ENCODE assay signal across 29 mouse cellular contexts in the genomic region with DNA sequence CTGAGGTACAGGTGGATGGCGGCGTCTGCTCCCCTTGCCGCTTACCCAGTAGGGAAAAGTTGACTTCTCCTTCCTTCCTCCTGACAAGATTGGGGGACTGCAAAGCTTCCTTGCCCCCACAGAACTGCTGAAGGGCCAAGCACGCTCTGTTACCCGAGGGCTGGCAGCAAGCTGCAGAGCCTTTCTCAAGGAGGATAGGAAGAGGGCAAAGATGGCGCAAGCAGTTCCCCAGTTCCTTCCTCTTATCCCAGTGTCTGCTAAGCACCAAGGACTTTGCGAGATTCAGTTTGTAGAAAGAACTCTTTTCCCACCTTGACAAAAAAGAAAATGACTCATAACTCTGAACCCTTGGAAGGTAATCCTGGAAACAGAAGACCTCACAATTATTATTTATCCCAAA. TPM values are rescaled to one million over a fixed set of nuclear protein-coding genes. Genes with fewer than 3 reads are reported as not detected.
DNase-seq lines count a peak whose midpoint lies in the region; ATAC-seq and TF ChIP-seq lines count a peak whose summit lies in the region.
"Had no signal": no experiment of that assay in that cellular context is flagged by ENCODE, and none has a peak within 500 bp of the region (broad histone marks: within the 10 kb centered on the region; RNA-seq: fewer than 3 reads in every experiment).

No protein-coding gene starts in this region.

- H3K9ac ChIP-seq in liver, embryonic 14.5 days (replicated peaks): no peak overlapping the region
- H3K9ac ChIP-seq in liver, postnatal 0 days (replicated peaks): no peak overlapping the region
- H3K9ac ChIP-seq in forebrain, embryonic 15.5 days (replicated peaks): no peak overlapping the region
- H3K9ac ChIP-seq: embryonic facial prominence, embryonic 13.5 days; forebrain, embryonic 12.5 days; heart, embryonic 12.5 days; heart, embryonic 15.5 days; hindbrain, embryonic 13.5 days; intestine, embryonic 15.5 days had no signal

- TF ChIP-seq CTCF in cerebellum, adult 2 months (IDR thresholded peaks at IDR 0.05; ENCODE audit: borderline replicate concordance, insufficient read depth, low read depth, low read length): no peak
- no peak for TF ChIP-seq CTCF in bone marrow, adult 2 months (IDR thresholded peaks at IDR 0.05; ENCODE audit: control insufficient read depth, insufficient read depth, low read length)
- TF ChIP-seq CTCF in liver, embryonic 14.5 days (IDR thresholded peaks at IDR 0.05; ENCODE audit: low read depth): no peak
- no peak for TF ChIP-seq CTCF in liver, postnatal 0 days (IDR thresholded peaks at IDR 0.05; ENCODE audit: low read depth)

- no peak for ATAC-seq in liver, embryonic 14.5 days (ENCODE audit: insufficient read depth)
- no peak for ATAC-seq in liver, postnatal 0 days
- ATAC-seq in forebrain, embryonic 15.5 days (replicated peaks): no peak
- ATAC-seq: forebrain, embryonic 16.5 days; hindbrain, embryonic 16.5 days; intestine, embryonic 15.5 days; Patski had no signal

- no peak for TF ChIP-seq EP300 in liver, embryonic 14.5 days (IDR thresholded peaks at IDR 0.05; ENCODE audit: low read depth)
- TF ChIP-seq EP300 in liver, postnatal 0 days (IDR thresholded peaks at IDR 0.05; ENCODE audit: low read depth): no peak

- H3K27me3 ChIP-seq in cerebellum, adult 2 months (ENCODE audit: control insufficient read depth, insufficient read depth, low read length): no peaks in the 10 kb centered on the region
- no peaks in the 10 kb centered on the region for H3K27me3 ChIP-seq in liver, embryonic 14.5 days (ENCODE audit: control insufficient read depth, insufficient read depth, low read length)
- no peaks in the 10 kb centered on the region for H3K27me3 ChIP-seq in liver, postnatal 0 days (ENCODE audit: insufficient read depth, low read length)
- no peaks in the 10 kb centered on the region for H3K27me3 ChIP-seq in forebrain, embryonic 15.5 days
- H3K27me3 ChIP-seq: embryonic facial prominence, embryonic 13.5 days; forebrain, embryonic 12.5 days; heart, embryonic 12.5 days; heart, embryonic 15.5 days; hindbrain, embryonic 13.5 days; intestine, embryonic 15.5 days; Patski had no signal

- peak overlapping the region; percentile 60; the same call in 1 of the 2 replicates for H3K27ac ChIP-seq in cerebellum, adult 2 months (ENCODE audit: insufficient read depth, low read length)
- H3K27ac ChIP-seq in bone marrow, adult 2 months (ENCODE audit: control insufficient read depth, insufficient read depth, low read depth, low read length, poor library complexity): 0 out of 2 replicates have a peak overlapping the region, but pooled peaks have one; percentile 10
- peak overlapping the region; percentile 18; the same call in 1 of the 2 replicates for H3K27ac ChIP-seq in liver, embryonic 14.5 days
- H3K27ac ChIP-seq in liver, postnatal 0 days (ENCODE audit: low read depth): 0 out of 2 replicates have a peak overlapping the region, but pooled peaks have one; percentile 1
- H3K27ac ChIP-seq in forebrain, embryonic 15.5 days (replicated peaks): no peak overlapping the region
- H3K27ac ChIP-seq: embryonic facial prominence, embryonic 10.5 days; embryonic facial prominence, embryonic 13.5 days; forebrain, embryonic 12.5 days; heart, embryonic 15.5 days; hindbrain, embryonic 10.5 days; hindbrain, embryonic 13.5 days; intestine, embryonic 15.5 days had no signal

- H3K9me3 ChIP-seq in liver, embryonic 14.5 days (ENCODE audit: control insufficient read depth, low read length): no peaks in the 10 kb centered on the region
- H3K9me3 ChIP-seq in liver, postnatal 0 days (ENCODE audit: low read length): no peaks in the 10 kb centered on the region
- H3K9me3 ChIP-seq in forebrain, embryonic 15.5 days: no peaks in the 10 kb centered on the region
- H3K9me3 ChIP-seq: embryonic facial prominence, embryonic 10.5 days; embryonic facial prominence, embryonic 13.5 days; forebrain, embryonic 12.5 days; heart, embryonic 12.5 days; heart, embryonic 15.5 days; hindbrain, embryonic 10.5 days; hindbrain, embryonic 13.5 days; intestine, embryonic 15.5 days had no signal

- WGBS in cerebellum, adult 2 months: 82% methylated on average over 7 of the region's 7 CpGs
- 45% methylated on average over 7 of the region's 7 CpGs for WGBS in bone marrow, adult 2 months
- WGBS in liver, embryonic 14.5 days (ENCODE audit: insufficient replicate concordance): 82% methylated on average over 7 of the region's 7 CpGs
- WGBS in liver, postnatal 0 days (ENCODE audit: insufficient replicate concordance): 87% methylated on average over 7 of the region's 7 CpGs
- WGBS in forebrain, embryonic 15.5 days: 93% methylated on average over 7 of the region's 7 CpGs

- no peak overlapping the region for H3K4me3 ChIP-seq in cerebellum, adult 2 months (replicated peaks; ENCODE audit: insufficient read depth, low read depth, low read length)
- H3K4me3 ChIP-seq in bone marrow, adult 2 months (replicated peaks; ENCODE audit: control insufficient read depth, low read depth, low read length): no peak overlapping the region
- H3K4me3 ChIP-seq in liver, embryonic 14.5 days (ENCODE audit: insufficient read depth in 1 of 2, low read depth in 2 of 2, low read length in 2 of 2): no peak overlapping the region
- no peak overlapping the region for H3K4me3 ChIP-seq in liver, postnatal 0 days (ENCODE audit: low read depth, low read length)
- H3K4me3 ChIP-seq in forebrain, embryonic 15.5 days: no peak overlapping the region
- H3K4me3 ChIP-seq: embryonic facial prominence, embryonic 10.5 days; embryonic facial prominence, embryonic 13.5 days; erythroblast, embryonic 14.5 days; forebrain, embryonic 12.5 days; heart, embryonic 12.5 days; heart, embryonic 15.5 days; hindbrain, embryonic 10.5 days; hindbrain, embryonic 13.5 days; intestine, embryonic 15.5 days had no signal

- H3K36me3 ChIP-seq in liver, embryonic 14.5 days (replicated peaks; ENCODE audit: control insufficient read depth, insufficient read depth, low read depth): peaks cover 84% of the 10 kb centered on the region
- peaks cover 74% of the 10 kb centered on the region for H3K36me3 ChIP-seq in liver, postnatal 0 days (replicated peaks; ENCODE audit: insufficient read depth, low read length)
- no peaks in the 10 kb centered on the region for H3K36me3 ChIP-seq in forebrain, embryonic 15.5 days
- H3K36me3 ChIP-seq: embryonic facial prominence, embryonic 10.5 days; forebrain, embryonic 12.5 days; heart, embryonic 15.5 days; hindbrain, embryonic 13.5 days; intestine, embryonic 15.5 days had no signal

- no peak overlapping the region for H3K4me2 ChIP-seq in liver, embryonic 14.5 days (ENCODE audit: low read depth)
- H3K4me2 ChIP-seq in liver, postnatal 0 days (ENCODE audit: low read depth, low read length): no peak overlapping the region; the same call in 1 of the 2 replicates
- H3K4me2 ChIP-seq in forebrain, embryonic 15.5 days (replicated peaks): no peak overlapping the region
- H3K4me2 ChIP-seq: embryonic facial prominence, embryonic 13.5 days; forebrain, embryonic 12.5 days; heart, embryonic 12.5 days; heart, embryonic 15.5 days; hindbrain, embryonic 13.5 days; intestine, embryonic 15.5 days had no signal

- peaks cover 69% of the 10 kb centered on the region for H3K4me1 ChIP-seq in cerebellum, adult 2 months (ENCODE audit: control insufficient read depth, insufficient read depth, low read length)
- H3K4me1 ChIP-seq in bone marrow, adult 2 months (ENCODE audit: control insufficient read depth, insufficient read depth, low read length): peaks cover 4% of the 10 kb centered on the region; the same call in 1 of the 2 replicates
- H3K4me1 ChIP-seq in liver, embryonic 14.5 days (replicated peaks; ENCODE audit: control insufficient read depth in 2 of 2, insufficient read depth in 2 of 2, low read length in 1 of 2): peaks cover 38 to 71% of the 10 kb centered on the region in 2 experiments
- peaks cover 57% of the 10 kb centered on the region for H3K4me1 ChIP-seq in liver, postnatal 0 days (ENCODE audit: insufficient read depth)
- H3K4me1 ChIP-seq in forebrain, embryonic 15.5 days: 0 out of 2 replicates have a peak, but pooled peaks cover 3% of the 10 kb centered on the region
- H3K4me1 ChIP-seq: forebrain, embryonic 12.5 days; hindbrain, embryonic 13.5 days had no signal

- no peak for DNase-seq in cerebellum, adult 2 months
- no peak for DNase-seq in cerebellum, adult 8-10 months
- DNase-seq in liver, embryonic 14.5 days (ENCODE audit: low read depth in 3 of 3, low spot score in 3 of 3): no peak
- no peak for DNase-seq in liver, postnatal 0 days
- DNase-seq in kidney, adult 11 months: no peak
- DNase-seq in c-Kit-positive CD71-positive TER-119-positive erythroid progenitor cells, embryonic 14.5 days (ENCODE audit: low spot score): no peak
- DNase-seq: adrenal gland, postnatal 10 days; adrenal gland, postnatal 36 days; cerebellum, adult 11-12 months; cerebellum, postnatal 10 days; embryo, embryonic 11 days; gastrocnemius, postnatal 10 days; heart, adult 18-20 months; heart, postnatal 10 days; heart, postnatal 36 days had no signal

- TF ChIP-seq POLR2A in cerebellum, adult 2 months (IDR thresholded peaks at IDR 0.05; ENCODE audit: borderline replicate concordance, insufficient read depth, low read length): no peak
- no peak for TF ChIP-seq POLR2A in bone marrow, adult 2 months (IDR thresholded peaks at IDR 0.05; ENCODE audit: borderline replicate concordance, control insufficient read depth, low read depth, low read length)

RNA-seq across cellular contexts. Expression of gene Foxo3, which starts 18.6 kb away (rescaled TPM):
- 50.5 and 59.9 TPM in 2 replicates for polyA plus RNA-seq in cerebellum, adult 2 months (2012; rRNA removed)
- polyA plus RNA-seq in bone marrow, adult 2 months (2011; ENCODE audit: insufficient read depth, insufficient read length, low replicate concordance, missing spikeins): 34.9 and 51.5 TPM in 2 replicates
- polyA plus RNA-seq in liver, embryonic 14.5 days (2012; rRNA removed): 15.6 and 15.9 TPM in 2 replicates
- polyA plus RNA-seq in liver, embryonic 14.5 days (2014; fragmentation: Nextera tagmentation; extraction: Ambion mirVana): 17.6 and 19.3 TPM in 2 replicates
- 8.4 and 9.4 TPM in 2 replicates for polyA plus RNA-seq in liver, postnatal 0 days (2015; fragmentation: Nextera tagmentation; extraction: Ambion mirVana)
- 4.6 and 5.3 TPM in 2 replicates for polyA plus RNA-seq in forebrain, embryonic 15.5 days (2015; fragmentation: Nextera tagmentation; extraction: Ambion mirVana)
